Mouse (Mus musculus) embryonic facial prominence, embryonic 10.5 days (tissue): ENCODE measurements around the gene Wasf2. TPM values are rescaled to one million over a fixed set of nuclear protein-coding genes. Genes with fewer than 3 reads are reported as not detected.

ENCODE experiments used
- DNase-seq: peaks from one replicate; pipeline ENCODE4 v3.0.0-alpha.2; 2017; ENCODE audit warnings: low spot score
- H3K27ac ChIP-seq: fragments of 300-500 bp; sonication (generic); replicated peaks from 2 replicates; pipeline ENCODE4 v1.5.1; 2016; ENCODE audit warnings: mild to moderate bottlenecking
- H3K27me3 ChIP-seq: fragments of 300-500 bp; sonication (generic); replicated peaks from 2 replicates; pipeline ENCODE4 v1.6.1; 2016; ENCODE audit warnings: low read depth, mild to moderate bottlenecking; ENCODE audit not compliant: poor library complexity, severe bottlenecking
- H3K36me3 ChIP-seq: fragments of 300-500 bp; sonication (generic); replicated peaks from 2 replicates; pipeline ENCODE4 v1.6.1; 2016; ENCODE audit warnings: mild to moderate bottlenecking, moderate library complexity
- H3K4me1 ChIP-seq: fragments of 300-500 bp; sonication (generic); 2 replicates; pipeline ENCODE4 v1.6.1; 2016
- H3K4me3 ChIP-seq: fragments of 300-500 bp; sonication (generic); 2 replicates; pipeline ENCODE4 v1.5.1; 2016; ENCODE audit warnings: mild to moderate bottlenecking, moderate library complexity
- H3K9me3 ChIP-seq: fragments of 300-500 bp; sonication (generic); 2 replicates; pipeline ENCODE4 v1.6.1; 2016; ENCODE audit warnings: mild to moderate bottlenecking
- WGBS: fragments of 180-500 bp; shearing (Covaris S2); methylation state at CpG from one replicate; pipeline ENCODE4 v1.1.7; 2016; 5-methylcytosine and 5-hydroxymethylcytosine counted together
- polyA plus RNA-seq: library from polyadenylated mRNA; unstranded; fragments of >200 nt; fragmentation: Nextera tagmentation; extraction: Ambion mirVana; gene quantifications from 2 replicates; pipeline ENCODE4 v1.2.1, GENCODE M21; 2016

The Wasf2 gene
- polyA plus RNA-seq, 1 experiment from 2014 or later = 73.0 TPM

- DNase-seq = no peak
- Histone ChIP-seq H3K4me1 (peaks cover 22% of the 10 kb centered on the region), H3K36me3 (peaks cover 14% of the 10 kb centered on the region; the same call in 1 of the 2 replicates), H3K27ac (no peak overlapping the region), H3K9me3 (no peaks in the 10 kb centered on the region), H3K27me3 (no peaks in the 10 kb centered on the region), H3K4me3 (no peak overlapping the region)
- 95% methylated on average over 5 of the region's 5 CpGs for WGBS
Observed at GRCm38 (mm10) chr4:133155006-133155405, 24.7 kb downstream of the Wasf2 start.

- no peak overlapping the region for H3K4me3 ChIP-seq
- no peak for DNase-seq
- WGBS = 94% methylated on average over 6 of the region's 6 CpGs
Observed at GRCm38 (mm10) chr4:133155726-133156125, 25.4 kb downstream of the Wasf2 start.

GRCm38 (mm10) chr4:133156422-133156821 lies 26.1 kb downstream of the Wasf2 start:
- Histone ChIP-seq H3K27ac (no peak overlapping the region), H3K4me3 (no peak overlapping the region), H3K4me1 (peaks cover 22% of the 10 kb centered on the region), H3K27me3 (no peaks in the 10 kb centered on the region), H3K36me3 (peaks cover 22% of the 10 kb centered on the region), H3K9me3 (no peaks in the 10 kb centered on the region)
- 81% methylated on average over 4 of the region's 4 CpGs for WGBS
- no peak for DNase-seq

More at GRCm38 (mm10) chr4:133155726-133156125, 25.4 kb downstream of the Wasf2 start:
- Histone ChIP-seq H3K27me3 (no peaks in the 10 kb centered on the region), H3K9me3 (no peaks in the 10 kb centered on the region), H3K4me1 (peaks cover 22% of the 10 kb centered on the region), H3K27ac (no peak overlapping the region), H3K36me3 (peaks cover 20% of the 10 kb centered on the region)

GRCm38 (mm10) chr4:133156831-133157230 lies 26.5 kb downstream of the Wasf2 start:
- Histone ChIP-seq H3K4me3 (no peak overlapping the region), H3K4me1 (peaks cover 22% of the 10 kb centered on the region), H3K36me3 (peaks cover 22% of the 10 kb centered on the region), H3K9me3 (no peaks in the 10 kb centered on the region), H3K27me3 (no peaks in the 10 kb centered on the region), H3K27ac (no peak overlapping the region)
- 84% methylated on average over 10 of the region's 10 CpGs for WGBS
- no peak for DNase-seq

GRCm38 (mm10) chr4:133159127-133159526 lies 28.8 kb downstream of the Wasf2 start:
- WGBS = 79% methylated on average over 6 of the region's 6 CpGs
- no peaks in the 10 kb centered on the region for H3K9me3 ChIP-seq
- no peaks in the 10 kb centered on the region for H3K27me3 ChIP-seq
- H3K4me1 ChIP-seq = peaks cover 22% of the 10 kb centered on the region
- no peak for DNase-seq
- H3K4me3 ChIP-seq = no peak overlapping the region
- no peak overlapping the region for H3K27ac ChIP-seq
- peaks cover 25% of the 10 kb centered on the region for H3K36me3 ChIP-seq

- no peak for DNase-seq
- Histone ChIP-seq H3K9me3 (no peaks in the 10 kb centered on the region), H3K4me1 (peaks cover 22% of the 10 kb centered on the region), H3K4me3 (no peak overlapping the region), H3K36me3 (peaks cover 30% of the 10 kb centered on the region), H3K27ac (no peak overlapping the region), H3K27me3 (no peaks in the 10 kb centered on the region)
- 68% methylated on average over 4 of the region's 4 CpGs for WGBS
Observed at GRCm38 (mm10) chr4:133159646-133160045, 29.3 kb downstream of the Wasf2 start.

GRCm38 (mm10) chr4:133160211-133160610 lies 29.9 kb downstream of the Wasf2 start:
- H3K27me3 ChIP-seq = no peaks in the 10 kb centered on the region
- H3K27ac ChIP-seq = no peak overlapping the region
- WGBS = 84% methylated on average over 8 of the region's 8 CpGs
- peaks cover 22% of the 10 kb centered on the region for H3K4me1 ChIP-seq
- H3K36me3 ChIP-seq = peaks cover 36% of the 10 kb centered on the region
- H3K4me3 ChIP-seq = no peak overlapping the region
- no peak for DNase-seq
- H3K9me3 ChIP-seq = no peaks in the 10 kb centered on the region

GRCm38 (mm10) chr4:133160821-133161220 lies 30.5 kb downstream of the Wasf2 start:
- H3K36me3 ChIP-seq = peaks cover 37% of the 10 kb centered on the region
- H3K4me3 ChIP-seq = no peak overlapping the region
- no peaks in the 10 kb centered on the region for H3K9me3 ChIP-seq
- 84% methylated on average over 4 of the region's 4 CpGs for WGBS
- H3K27me3 ChIP-seq = no peaks in the 10 kb centered on the region
- H3K4me1 ChIP-seq = peaks cover 22% of the 10 kb centered on the region
- H3K27ac ChIP-seq = no peak overlapping the region
- no peak for DNase-seq

GRCm38 (mm10) chr4:133162196-133162595 lies 31.9 kb downstream of the Wasf2 start:
- Histone ChIP-seq H3K4me1 (peaks cover 14% of the 10 kb centered on the region), H3K4me3 (no peak overlapping the region), H3K9me3 (no peaks in the 10 kb centered on the region), H3K27me3 (no peaks in the 10 kb centered on the region), H3K36me3 (peaks cover 30% of the 10 kb centered on the region), H3K27ac (no peak overlapping the region)
- DNase-seq = no peak
- 86% methylated on average over 6 of the region's 6 CpGs for WGBS

GRCm38 (mm10) chr4:133166773-133167172 lies 36.5 kb downstream of the Wasf2 start:
- no peak overlapping the region for H3K4me3 ChIP-seq
- H3K9me3 ChIP-seq = no peaks in the 10 kb centered on the region
- 92% methylated on average over 9 of the region's 9 CpGs for WGBS
- peaks cover 23% of the 10 kb centered on the region for H3K36me3 ChIP-seq
- no peak overlapping the region for H3K27ac ChIP-seq
- H3K4me1 ChIP-seq = no peaks in the 10 kb centered on the region
- no peak for DNase-seq
- H3K27me3 ChIP-seq = no peaks in the 10 kb centered on the region

GRCm38 (mm10) chr4:133169237-133170055 lies 39.1 kb downstream of the Wasf2 start:
- Histone ChIP-seq H3K4me3 (no peak overlapping the region), H3K27me3 (no peaks in the 10 kb centered on the region), H3K36me3 (peaks cover 16% of the 10 kb centered on the region), H3K9me3 (no peaks in the 10 kb centered on the region), H3K27ac (no peak overlapping the region), H3K4me1 (peaks cover 7% of the 10 kb centered on the region)
- 87% methylated on average over 10 of the region's 10 CpGs for WGBS
- DNase-seq = no peak

- 85% methylated on average over 3 of the region's 3 CpGs for WGBS
- no peak for DNase-seq
Observed at GRCm38 (mm10) chr4:133170056-133170524, 39.8 kb downstream of the Wasf2 start.

GRCm38 (mm10) chr4:133170616-133171015 lies 40.3 kb downstream of the Wasf2 start:
- Histone ChIP-seq H3K4me3 (no peak overlapping the region), H3K9me3 (no peaks in the 10 kb centered on the region), H3K36me3 (peaks cover 6% of the 10 kb centered on the region), H3K27me3 (no peaks in the 10 kb centered on the region), H3K4me1 (peaks cover 12% of the 10 kb centered on the region), H3K27ac (no peak overlapping the region)
- no peak for DNase-seq

More at GRCm38 (mm10) chr4:133170056-133170524, 39.8 kb downstream of the Wasf2 start:
- Histone ChIP-seq H3K27me3 (no peaks in the 10 kb centered on the region), H3K36me3 (peaks cover 10% of the 10 kb centered on the region), H3K9me3 (no peaks in the 10 kb centered on the region), H3K4me1 (peaks cover 8% of the 10 kb centered on the region), H3K27ac (no peak overlapping the region), H3K4me3 (no peak overlapping the region)
